Mouse (Mus musculus): ENCODE results near the gene Nudt1. TPM values are rescaled to one million over a fixed set of nuclear protein-coding genes. Genes with fewer than 3 reads are reported as not detected.

The Nudt1 gene
- polyA plus RNA-seq, 1 experiment from 2014 or later, result 57.4 TPM

GRCm38 (mm10) chr5:140373711-140374110 is 52.3 kb downstream of the Nudt1 start:
- H3K36me3 ChIP-seq (replicated peaks), result no peaks in the 10 kb centered on the region
- DNase-seq (ENCODE audit: extremely low spot score, low spot score), result no peak
- H3K4me3 ChIP-seq, result no peak overlapping the region
- H3K27ac ChIP-seq, result no peak overlapping the region
- no peaks in the 10 kb centered on the region for H3K9me3 ChIP-seq
- peaks cover 15% of the 10 kb centered on the region for H3K4me1 ChIP-seq
- WGBS, result 79% methylated on average over 2 of the region's 2 CpGs
- no peaks in the 10 kb centered on the region for H3K27me3 ChIP-seq (ENCODE audit: poor library complexity, severe bottlenecking)

GRCm38 (mm10) chr5:140374226-140374625 is 52.8 kb downstream of the Nudt1 start:
- H3K27ac ChIP-seq, result no peak overlapping the region
- H3K4me1 ChIP-seq, result peaks cover 15% of the 10 kb centered on the region
- no peaks in the 10 kb centered on the region for H3K36me3 ChIP-seq (replicated peaks)
- DNase-seq (ENCODE audit: extremely low spot score, low spot score), result no peak
- 85% methylated on average over 3 of the region's 3 CpGs for WGBS
- no peaks in the 10 kb centered on the region for H3K27me3 ChIP-seq (ENCODE audit: poor library complexity, severe bottlenecking)
- no peaks in the 10 kb centered on the region for H3K9me3 ChIP-seq
- H3K4me3 ChIP-seq, result no peak overlapping the region

DNA sequence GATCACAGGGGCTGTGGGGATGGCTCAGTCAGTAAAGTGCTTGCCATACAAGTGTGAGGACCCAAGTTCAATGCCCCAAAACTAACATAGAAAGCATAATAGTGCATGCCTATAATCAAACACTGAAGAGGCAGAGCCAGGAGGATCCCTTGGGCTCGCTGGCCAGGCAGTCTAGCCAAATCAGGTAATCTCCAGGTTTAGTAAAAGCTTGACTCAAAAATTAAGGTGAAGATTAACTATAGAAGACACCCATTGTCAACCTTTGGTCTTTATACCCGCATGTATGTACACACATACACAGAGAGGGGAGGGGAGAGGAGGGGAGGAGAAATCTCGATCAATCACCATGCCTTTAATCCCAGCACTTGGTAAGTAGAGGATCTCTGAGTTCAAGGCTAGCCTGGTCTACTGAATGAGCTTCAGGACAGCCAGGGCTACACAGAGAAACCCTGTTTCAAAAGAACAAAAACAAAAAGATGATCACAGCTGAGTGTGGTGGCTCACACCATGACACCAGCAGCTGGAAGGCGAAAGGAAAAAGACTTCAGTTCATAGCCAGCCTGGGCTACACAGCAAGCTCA is 53.9 kb downstream of the Nudt1 start:
- no peaks in the 10 kb centered on the region for H3K9me3 ChIP-seq
- 84% methylated on average over 4 of the region's 4 CpGs for WGBS
- peaks cover 6% of the 10 kb centered on the region for H3K36me3 ChIP-seq (replicated peaks)
- no peak overlapping the region for H3K27ac ChIP-seq
- H3K4me3 ChIP-seq, result no peak overlapping the region
- peaks cover 20% of the 10 kb centered on the region for H3K4me1 ChIP-seq
- H3K27me3 ChIP-seq (ENCODE audit: poor library complexity, severe bottlenecking), result no peaks in the 10 kb centered on the region
- DNase-seq (ENCODE audit: extremely low spot score, low spot score), result no peak

DNA sequence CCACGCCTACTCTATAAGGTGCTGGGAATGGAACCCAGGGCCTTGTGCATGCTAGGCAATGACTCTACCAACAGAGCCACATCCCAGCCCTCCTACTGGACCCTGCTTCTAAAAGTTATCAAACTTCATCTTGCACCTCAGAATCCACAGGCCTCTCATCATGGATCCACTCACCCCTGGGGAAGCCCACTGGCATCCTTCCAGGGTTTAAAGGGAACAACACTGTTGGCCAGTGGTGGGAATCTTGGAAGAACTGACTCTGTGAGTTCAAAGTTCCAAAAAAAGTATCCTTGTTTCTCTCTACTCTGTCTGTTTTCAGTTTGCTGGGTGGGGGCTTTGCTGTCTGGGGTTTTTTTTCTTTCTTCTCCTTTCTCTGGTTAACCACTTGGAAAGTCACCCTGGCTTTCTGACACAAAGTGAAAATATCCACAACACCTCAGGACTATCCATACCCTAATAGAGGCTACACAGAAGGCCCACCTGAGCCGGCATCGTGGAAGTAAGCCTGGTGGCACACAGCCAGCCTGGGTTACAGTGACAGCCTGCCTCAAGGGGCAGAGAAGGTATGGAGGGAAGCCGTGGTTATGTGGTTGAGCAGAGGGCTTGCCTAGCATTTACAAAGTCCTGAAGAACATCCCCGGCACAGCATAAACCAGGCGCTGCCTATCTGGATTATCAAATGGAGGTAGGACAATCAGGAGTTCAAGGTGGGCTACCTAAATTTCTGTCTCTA is 56.8 kb downstream of the Nudt1 start:
- no peak for DNase-seq (ENCODE audit: extremely low spot score, low spot score)
- no peaks in the 10 kb centered on the region for H3K9me3 ChIP-seq
- 92% methylated on average over 6 of the region's 6 CpGs for WGBS
- peaks cover 12% of the 10 kb centered on the region for H3K36me3 ChIP-seq (replicated peaks)
- H3K4me1 ChIP-seq, result peaks cover 24% of the 10 kb centered on the region
- no peaks in the 10 kb centered on the region for H3K27me3 ChIP-seq (ENCODE audit: poor library complexity, severe bottlenecking)
- no peak overlapping the region for H3K27ac ChIP-seq
- H3K4me3 ChIP-seq, result no peak overlapping the region

- no peak overlapping the region for H3K4me3 ChIP-seq
- H3K27me3 ChIP-seq (ENCODE audit: poor library complexity, severe bottlenecking), result no peaks in the 10 kb centered on the region
- H3K4me1 ChIP-seq, result peaks cover 30% of the 10 kb centered on the region
- 82% methylated on average over 6 of the region's 6 CpGs for WGBS
- H3K36me3 ChIP-seq (replicated peaks), result peaks cover 12% of the 10 kb centered on the region
- H3K27ac ChIP-seq, result no peak overlapping the region
- no peaks in the 10 kb centered on the region for H3K9me3 ChIP-seq
- no peak for DNase-seq (ENCODE audit: extremely low spot score, low spot score)
These were observed 57.8 kb downstream of the Nudt1 start for GRCm38 (mm10) chr5:140379299-140379698.

DNA sequence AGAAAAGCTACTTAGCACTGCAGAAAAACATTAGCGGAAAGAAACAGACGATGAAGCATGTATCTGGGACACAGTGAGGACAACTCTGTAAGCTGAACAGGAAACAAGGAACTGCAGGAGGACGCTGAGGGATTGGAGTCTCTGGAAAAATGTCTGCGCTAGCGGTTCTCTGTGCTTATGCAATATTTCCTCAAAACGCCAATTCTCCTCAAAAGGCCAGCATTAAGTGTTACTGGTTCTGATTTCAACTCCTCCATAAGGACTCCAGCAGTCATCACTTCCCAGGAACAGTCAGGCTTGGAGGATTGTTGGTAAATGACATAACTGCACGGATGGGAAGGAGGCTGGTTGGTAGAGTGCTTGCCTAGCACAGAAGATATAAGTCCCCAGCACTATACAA is 59.7 kb downstream of the Nudt1 start:
- Histone ChIP-seq H3K4me1 (peaks cover 31% of the 10 kb centered on the region), H3K27ac (no peak overlapping the region), H3K9me3 (no peaks in the 10 kb centered on the region), H3K4me3 (no peak overlapping the region), H3K27me3 (ENCODE audit: poor library complexity, severe bottlenecking) (no peaks in the 10 kb centered on the region), H3K36me3 (replicated peaks) (peaks cover 16% of the 10 kb centered on the region)
- 94% methylated on average over 7 of the region's 7 CpGs for WGBS
- no peak for DNase-seq (ENCODE audit: extremely low spot score, low spot score)

DNA sequence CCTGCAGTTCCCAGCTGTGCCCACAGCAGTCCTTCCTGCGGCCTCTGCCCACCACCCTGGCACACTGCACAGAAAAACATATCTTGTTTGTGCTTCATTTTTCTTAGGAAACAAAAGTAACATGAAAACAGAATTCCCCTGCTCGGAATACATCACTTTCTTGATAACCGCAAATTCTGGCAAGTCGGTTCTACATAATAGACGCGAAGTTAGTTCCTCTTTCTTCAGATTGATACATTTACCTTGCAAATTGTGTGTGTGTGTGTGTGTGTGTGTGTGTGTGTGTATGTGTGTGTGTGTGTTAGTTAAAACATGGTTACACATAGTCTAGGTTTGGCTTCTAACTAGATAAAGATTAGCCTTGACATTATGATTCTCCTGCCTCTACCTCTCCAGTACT is 61.2 kb downstream of the Nudt1 start:
- H3K4me1 ChIP-seq, result peaks cover 38% of the 10 kb centered on the region
- no peaks in the 10 kb centered on the region for H3K27me3 ChIP-seq (ENCODE audit: poor library complexity, severe bottlenecking)
- no peak for DNase-seq (ENCODE audit: extremely low spot score, low spot score)
- H3K36me3 ChIP-seq (replicated peaks), result peaks cover 16% of the 10 kb centered on the region
- H3K27ac ChIP-seq, result peak overlapping the region; percentile 15; the same call in 1 of the 2 replicates
- no peaks in the 10 kb centered on the region for H3K9me3 ChIP-seq
- 94% methylated on average over 6 of the region's 6 CpGs for WGBS
- H3K4me3 ChIP-seq, result no peak overlapping the region

DNA sequence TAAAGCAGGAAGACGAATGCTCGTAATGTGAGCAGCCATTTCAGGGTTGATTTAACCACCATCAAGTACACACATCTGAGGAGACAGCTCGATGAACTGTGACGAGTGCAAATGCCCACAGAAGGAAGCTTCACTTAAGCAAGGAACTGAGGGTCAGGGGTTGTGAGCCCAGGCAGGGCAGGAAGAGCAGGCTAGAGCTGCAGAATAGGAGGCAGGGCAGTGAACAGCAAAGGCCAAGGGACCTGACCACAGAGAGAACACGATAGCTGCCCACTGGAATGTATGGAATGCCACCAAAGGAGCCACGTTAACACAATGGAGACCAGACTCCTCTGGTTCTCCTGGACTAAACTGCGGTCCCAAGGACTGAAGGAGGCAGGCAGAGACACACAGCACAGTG is 62.1 kb downstream of the Nudt1 start:
- DNase-seq (ENCODE audit: extremely low spot score, low spot score), result peak; percentile 35
- Histone ChIP-seq H3K27ac (peak overlapping the region; percentile 83), H3K27me3 (ENCODE audit: poor library complexity, severe bottlenecking) (no peaks in the 10 kb centered on the region), H3K4me3 (peak overlapping the region; percentile 8; the same call in 1 of the 2 replicates), H3K4me1 (peaks cover 47% of the 10 kb centered on the region), H3K36me3 (replicated peaks) (peaks cover 16% of the 10 kb centered on the region), H3K9me3 (no peaks in the 10 kb centered on the region)
- WGBS, result 22% methylated on average over 7 of the region's 7 CpGs

DNA sequence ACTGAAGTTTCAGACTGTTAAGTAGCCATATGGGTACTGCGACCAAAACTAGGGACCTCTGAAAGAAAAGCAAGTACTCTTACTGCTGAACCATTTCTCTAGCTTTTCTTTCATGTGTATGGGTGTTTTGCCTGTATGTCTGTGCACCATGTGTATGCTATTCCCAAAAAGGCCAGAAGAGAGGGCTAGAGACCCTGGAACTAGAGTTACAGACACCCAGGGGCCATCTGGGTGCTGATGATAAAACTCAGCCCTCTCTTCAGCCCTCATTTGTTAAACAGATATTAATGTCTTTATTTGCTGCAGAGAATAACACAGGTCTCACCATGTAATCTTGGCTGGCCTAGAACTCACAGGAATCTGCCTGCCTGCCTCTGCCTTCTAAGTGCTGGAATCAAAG is 63.0 kb downstream of the Nudt1 start:
- peak overlapping the region; percentile 83 for H3K27ac ChIP-seq
- H3K4me1 ChIP-seq, result peaks cover 53% of the 10 kb centered on the region
- DNase-seq (ENCODE audit: extremely low spot score, low spot score), result no peak
- H3K9me3 ChIP-seq, result no peaks in the 10 kb centered on the region
- peaks cover 16% of the 10 kb centered on the region for H3K36me3 ChIP-seq (replicated peaks)
- no peaks in the 10 kb centered on the region for H3K27me3 ChIP-seq (ENCODE audit: poor library complexity, severe bottlenecking)
- no peak overlapping the region for H3K4me3 ChIP-seq
- WGBS, result 90% methylated on average over 1 of the region's 1 CpGs

- no peak for DNase-seq (ENCODE audit: extremely low spot score, low spot score)
- Histone ChIP-seq H3K36me3 (replicated peaks) (0 out of 2 replicates have a peak, but pooled peaks cover 4% of the 10 kb centered on the region), H3K27ac (no peak overlapping the region), H3K4me1 (peaks cover 54% of the 10 kb centered on the region), H3K9me3 (no peaks in the 10 kb centered on the region), H3K4me3 (peak overlapping the region; percentile 67; the same call in 1 of the 2 replicates), H3K27me3 (ENCODE audit: poor library complexity, severe bottlenecking) (peaks cover 13% of the 10 kb centered on the region)
- 90% methylated on average over 7 of the region's 7 CpGs for WGBS
These were observed 65.8 kb downstream of the Nudt1 start for GRCm38 (mm10) chr5:140387236-140387635.

Other genes with a start within 250 kb of the Nudt1 start
- 60.8 and 62.7 TPM in 2 replicates for gene Mad1l1, start 104 bp upstream of the Nudt1 start, polyA plus RNA-seq (2016; fragmentation: Nextera tagmentation; extraction: Ambion mirVana)
- gene Mrm2, start 10.2 kb downstream of the Nudt1 start, polyA plus RNA-seq (2016; fragmentation: Nextera tagmentation; extraction: Ambion mirVana), result 22.9 TPM in 2 replicates
- 27.3 and 28.9 TPM in 2 replicates for gene Snx8, start 67.6 kb downstream of the Nudt1 start, polyA plus RNA-seq (2016; fragmentation: Nextera tagmentation; extraction: Ambion mirVana)
- 155 and 165 TPM in 2 replicates for gene Eif3b, start 97.7 kb downstream of the Nudt1 start, polyA plus RNA-seq (2016; fragmentation: Nextera tagmentation; extraction: Ambion mirVana)
- gene Gm4869, start 124.0 kb downstream of the Nudt1 start, polyA plus RNA-seq (2016; fragmentation: Nextera tagmentation; extraction: Ambion mirVana), result not detected in 2 replicates
- gene Chst12, start 183.9 kb downstream of the Nudt1 start, polyA plus RNA-seq (2016; fragmentation: Nextera tagmentation; extraction: Ambion mirVana), result 14.0 and 15.1 TPM in 2 replicates
- not detected in 2 replicates for gene Grifin, start 243.4 kb downstream of the Nudt1 start, polyA plus RNA-seq (2016; fragmentation: Nextera tagmentation; extraction: Ambion mirVana)

Measured in forebrain, embryonic 10.5 days (tissue).